Mouse (Mus musculus) lung, postnatal 14 days (tissue): ENCODE results near the gene Polr3c.
A peak's percentile ranks its signal among the peaks of the same experiment; 100 is the strongest.
"Not testable (repeated sequence)": the region's sequence is repeated elsewhere in the genome, so short reads cannot be mapped to it uniquely, and the experiment has no call there.

Experiments
- DNase-seq: peaks from one replicate; pipeline ENCODE4 v3.0.0; 2021

Gene Polr3c

GRCm38 (mm10) chr3:96675171-96675570 is 52.3 kb downstream of the Polr3c start:
- no peak for DNase-seq

GRCm38 (mm10) chr3:96674442-96674841 is 53.0 kb downstream of the Polr3c start:
- no peak for DNase-seq

GRCm38 (mm10) chr3:96673514-96673913 is 53.9 kb downstream of the Polr3c start:
- DNase-seq = no peak

GRCm38 (mm10) chr3:96671519-96671918 is 55.9 kb downstream of the Polr3c start:
- no peak for DNase-seq

- peak; percentile 79 for DNase-seq
Observed at GRCm38 (mm10) chr3:96669727-96670468, 57.5 kb downstream of the Polr3c start, which contains the start of gene Ankrd35. Gene Ankrd35, plus strand, starts transcription at chr3:96670131.

- DNase-seq = no peak
Observed at GRCm38 (mm10) chr3:96668424-96669067, 58.9 kb downstream of the Polr3c start.

- DNase-seq = peak; percentile 28
Observed at GRCm38 (mm10) chr3:96667316-96667715, 60.1 kb downstream of the Polr3c start.

GRCm38 (mm10) chr3:96666916-96667315 is 60.5 kb downstream of the Polr3c start:
- no peak for DNase-seq

- DNase-seq = not testable (repeated sequence)
Observed at GRCm38 (mm10) chr3:96665732-96666363, 61.6 kb downstream of the Polr3c start.

GRCm38 (mm10) chr3:96663432-96664239 is 63.8 kb downstream of the Polr3c start:
- peak; percentile 87 for DNase-seq

DNA sequence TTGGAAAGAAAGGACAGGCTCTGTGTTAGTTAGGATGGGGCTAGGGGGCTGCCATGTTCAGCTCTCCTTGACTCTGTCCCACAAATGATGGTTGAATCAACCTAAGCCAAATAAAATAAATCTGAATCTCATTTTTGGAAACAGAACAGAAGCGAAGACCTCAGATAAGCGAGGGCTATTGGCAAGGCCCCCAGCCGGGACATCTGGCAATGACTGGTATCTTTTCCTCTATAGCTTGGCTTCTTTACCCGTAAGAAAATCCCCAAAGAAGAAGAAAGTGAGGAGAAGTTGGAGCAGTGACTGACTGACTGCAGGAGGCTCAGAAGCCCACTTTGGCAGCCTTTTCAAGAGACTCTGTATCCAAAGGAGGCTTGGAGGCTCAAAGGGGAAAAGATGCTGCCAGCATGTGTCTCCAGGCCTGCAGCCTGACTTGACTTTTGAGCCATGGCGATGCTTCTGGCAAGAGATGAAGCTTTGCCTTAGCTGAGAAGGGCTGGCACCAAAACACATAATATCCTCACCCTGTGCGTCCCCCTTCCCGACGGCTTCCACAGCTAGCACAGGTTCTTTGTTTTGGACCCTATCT is 64.6 kb downstream of the Polr3c start:
- DNase-seq = no peak
